Mouse (Mus musculus): Measurements from ENCODE around the gene Hoxc6. TPM values are rescaled to one million over a fixed set of nuclear protein-coding genes. Genes with fewer than 3 reads are reported as not detected.
A peak's percentile ranks its signal among the peaks of the same experiment; 100 is the strongest.

Hoxc6 gene
- not detected for total RNA-seq (2021)
- long read RNA-seq, experiment 1, result 0 reads
- long read RNA-seq, experiment 2, result 0 reads

DNA sequence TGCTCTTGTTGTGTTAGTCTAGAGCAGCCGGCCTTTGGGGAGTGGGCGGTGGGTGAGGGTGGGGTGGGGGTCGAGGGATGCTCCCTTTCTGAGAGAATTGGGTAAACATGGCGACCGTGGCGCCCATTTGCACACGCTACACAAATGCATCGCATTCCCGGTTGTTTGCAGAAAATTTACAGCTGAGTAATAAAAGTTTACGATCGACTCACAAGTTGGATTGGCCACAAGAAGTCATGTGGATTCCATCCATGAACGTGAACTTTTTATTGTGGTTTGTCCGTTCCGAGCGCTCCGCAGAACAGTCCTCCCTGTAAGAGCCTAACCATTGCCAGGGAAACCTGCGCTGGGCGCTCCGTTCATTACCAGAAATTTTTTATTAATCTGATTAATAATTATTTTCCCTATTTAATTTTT lies at the start of gene Hoxc6:
TSS of gene Hoxc6 (plus strand) at position 319 of the 417 bp plus-strand sequence.
- no peak for DNase-seq (ENCODE audit: low spot score in 2 of 2)

DNA sequence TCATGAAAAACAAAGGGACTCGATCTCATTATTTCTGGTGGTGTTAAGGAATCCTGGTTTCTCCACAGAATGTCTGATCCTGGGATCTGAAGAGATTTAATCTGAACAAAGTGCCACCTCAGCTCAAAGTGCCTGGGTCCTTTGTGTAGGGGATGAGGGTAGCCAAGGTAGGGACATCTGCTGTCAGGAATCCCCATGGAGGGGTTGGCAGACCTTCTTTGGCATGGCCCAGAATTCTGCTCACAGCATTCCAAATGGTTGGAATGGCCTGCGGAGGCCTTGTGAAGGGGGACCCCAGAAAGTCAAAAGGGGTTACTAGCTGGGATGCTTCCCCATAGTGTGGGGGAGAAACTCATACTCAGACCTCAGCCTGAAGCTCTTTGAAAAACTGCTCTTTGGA lies 49.2 kb upstream of the Hoxc6 start:
- no peak for DNase-seq (ENCODE audit: low spot score in 2 of 2)

DNA sequence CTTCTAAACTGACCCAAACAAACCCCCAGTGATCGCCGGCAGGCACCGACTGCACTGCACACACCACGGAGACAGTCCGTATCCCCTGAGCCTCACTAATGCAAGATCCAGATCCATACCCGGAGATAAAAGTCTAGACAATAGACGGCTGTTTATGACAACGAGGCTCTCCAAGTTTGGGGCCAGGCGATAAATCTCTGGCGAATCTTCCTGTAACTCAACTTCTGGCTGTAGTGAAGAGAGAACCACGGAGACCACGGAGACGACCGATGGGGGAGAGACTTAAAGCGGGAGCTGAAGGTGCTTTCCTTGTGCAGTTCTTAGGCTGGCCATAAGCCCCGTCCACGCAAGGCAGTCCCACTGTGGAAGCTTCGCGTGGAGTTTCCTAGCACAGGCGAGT lies 48.4 kb upstream of the Hoxc6 start:
- no peak for DNase-seq (ENCODE audit: low spot score in 2 of 2)

DNA sequence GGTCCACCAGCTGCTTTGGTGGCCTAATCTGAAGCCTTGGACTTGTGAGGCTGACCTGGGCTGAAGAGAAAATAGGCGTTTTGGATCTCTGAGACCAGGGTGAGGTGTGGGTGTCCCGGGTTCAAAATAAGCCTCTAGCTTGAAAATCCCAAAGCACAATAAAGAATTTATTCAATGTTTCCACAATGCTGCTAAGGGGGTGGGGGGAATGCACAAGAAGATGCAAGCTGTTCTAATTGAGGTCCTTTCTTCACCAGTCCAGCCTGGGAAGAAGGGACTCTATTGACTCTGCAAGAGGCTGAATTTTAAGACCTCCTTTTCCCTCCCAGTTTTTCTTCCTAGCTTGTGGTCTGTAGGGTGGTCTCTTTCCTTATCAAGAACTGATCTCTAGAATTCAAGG lies 47.2 kb upstream of the Hoxc6 start:
- DNase-seq (ENCODE audit: low spot score in 2 of 2), result no peak

DNA sequence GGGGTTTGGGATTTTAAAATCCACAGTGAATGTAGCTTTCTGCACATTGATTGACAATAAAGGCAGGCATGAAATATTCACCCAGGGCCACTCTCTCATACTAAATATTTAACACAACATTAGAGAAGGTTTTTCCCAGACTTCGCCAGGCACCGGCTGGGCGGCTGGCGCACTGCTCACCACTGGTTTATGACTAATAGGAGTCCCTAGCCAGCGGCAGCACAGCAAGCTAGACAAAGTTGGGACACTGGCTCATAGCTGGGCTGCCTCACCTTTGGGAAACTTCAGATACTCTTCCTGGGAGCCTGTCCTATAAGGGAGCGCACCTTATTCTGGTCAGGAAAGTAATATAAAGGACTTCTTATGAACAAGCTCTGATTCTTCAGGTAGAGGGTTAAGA lies 44.5 kb upstream of the Hoxc6 start:
- DNase-seq (ENCODE audit: low spot score in 2 of 2), result no peak

DNA sequence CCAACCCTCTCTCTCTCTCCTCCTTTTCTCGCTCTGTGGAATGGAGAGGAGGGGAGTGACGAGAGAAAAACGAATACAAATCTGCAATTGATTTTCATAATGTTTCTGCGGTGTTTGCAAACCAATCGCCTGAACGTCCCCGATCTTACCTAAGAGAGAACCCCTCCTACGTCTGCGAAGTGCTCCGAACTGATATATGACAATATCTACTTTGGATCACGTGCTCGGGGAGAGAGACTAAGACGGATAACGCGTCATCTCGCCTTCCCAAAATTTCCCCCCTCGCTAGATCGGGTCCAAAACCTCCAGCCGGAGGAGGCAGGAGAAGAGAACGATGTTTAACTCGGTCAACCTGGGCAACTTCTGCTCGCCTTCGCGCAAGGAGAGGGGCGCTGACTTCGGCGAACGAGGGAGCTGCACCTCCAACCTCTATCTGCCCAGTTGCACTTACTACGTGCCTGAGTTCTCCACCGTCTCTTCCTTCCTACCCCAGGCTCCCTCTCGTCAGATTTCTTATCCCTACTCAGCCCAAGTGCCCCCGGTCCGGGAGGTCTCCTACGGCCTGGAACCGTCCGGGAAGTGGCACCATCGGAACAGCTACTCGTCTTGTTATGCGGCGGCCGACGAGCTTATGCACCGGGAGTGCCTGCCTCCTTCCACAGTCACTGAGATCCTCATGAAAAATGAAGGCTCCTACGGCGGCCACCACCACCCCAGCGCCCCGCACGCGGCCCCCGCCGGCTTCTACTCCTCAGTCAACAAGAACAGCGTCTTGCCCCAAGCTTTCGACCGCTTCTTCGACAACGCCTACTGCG lies 43.7 kb upstream of the Hoxc6 start, which contains the start of gene Hoxc11:
TSS of gene Hoxc11 (plus strand) at position 236 of the 815 bp plus-strand sequence.
- DNase-seq (ENCODE audit: low spot score in 2 of 2), result no peak

DNA sequence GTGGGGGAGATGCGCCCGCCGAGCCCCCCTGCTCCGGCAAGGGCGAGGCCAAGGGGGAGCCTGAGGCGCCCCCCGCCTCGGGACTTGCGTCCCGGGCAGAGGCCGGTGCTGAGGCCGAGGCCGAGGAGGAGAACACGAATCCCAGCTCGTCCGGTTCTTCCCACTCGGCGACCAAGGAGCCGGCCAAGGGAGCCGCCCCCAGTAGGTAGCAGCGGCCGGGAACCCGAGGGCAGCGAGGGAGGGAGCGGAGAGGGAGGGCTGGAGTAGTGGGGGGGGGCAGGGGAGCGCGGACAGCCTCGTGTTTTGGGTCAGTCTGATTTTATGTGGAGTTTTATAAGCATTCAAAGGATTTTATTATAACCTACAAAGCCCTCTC lies 43.1 kb upstream of the Hoxc6 start:
- DNase-seq (ENCODE audit: low spot score in 2 of 2), result no peak

DNA sequence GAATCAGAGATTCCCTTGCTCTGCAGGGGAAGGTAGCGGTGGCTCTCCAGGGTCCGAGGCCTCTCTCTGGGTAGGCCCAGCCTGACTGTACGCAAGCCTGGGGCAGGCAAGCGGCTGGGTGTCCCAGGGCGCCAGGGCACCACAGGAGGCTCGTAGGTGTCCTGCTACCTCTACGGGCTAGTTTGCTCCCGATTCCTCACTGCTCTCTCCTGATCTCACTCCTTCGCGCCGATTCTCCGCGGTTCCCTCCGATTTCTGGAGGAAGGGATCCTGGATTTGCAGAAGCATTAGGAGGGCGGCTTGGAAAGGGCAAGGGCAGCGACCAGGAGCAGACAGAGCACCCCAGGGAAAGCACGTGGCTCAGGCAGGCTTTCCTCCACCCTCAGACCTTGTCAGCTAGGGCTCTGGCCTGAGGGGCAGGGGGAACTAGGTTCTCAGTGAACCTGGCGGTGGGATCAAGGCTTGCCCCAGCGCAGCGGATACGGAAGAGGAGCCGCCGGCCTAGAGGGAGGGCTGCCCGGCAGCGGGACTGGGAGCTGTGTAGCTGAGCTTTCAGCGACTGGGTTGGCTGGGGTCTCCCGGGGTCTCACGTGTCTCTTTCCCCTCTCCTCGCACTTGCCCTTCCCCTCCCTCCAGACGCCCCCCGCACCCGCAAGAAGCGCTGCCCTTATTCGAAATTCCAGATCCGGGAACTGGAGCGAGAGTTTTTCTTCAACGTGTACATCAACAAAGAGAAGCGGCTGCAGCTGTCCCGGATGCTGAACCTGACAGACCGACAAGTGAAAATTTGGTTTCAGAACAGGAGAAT lies 42.0 kb upstream of the Hoxc6 start:
- no peak for DNase-seq (ENCODE audit: low spot score in 2 of 2)

DNA sequence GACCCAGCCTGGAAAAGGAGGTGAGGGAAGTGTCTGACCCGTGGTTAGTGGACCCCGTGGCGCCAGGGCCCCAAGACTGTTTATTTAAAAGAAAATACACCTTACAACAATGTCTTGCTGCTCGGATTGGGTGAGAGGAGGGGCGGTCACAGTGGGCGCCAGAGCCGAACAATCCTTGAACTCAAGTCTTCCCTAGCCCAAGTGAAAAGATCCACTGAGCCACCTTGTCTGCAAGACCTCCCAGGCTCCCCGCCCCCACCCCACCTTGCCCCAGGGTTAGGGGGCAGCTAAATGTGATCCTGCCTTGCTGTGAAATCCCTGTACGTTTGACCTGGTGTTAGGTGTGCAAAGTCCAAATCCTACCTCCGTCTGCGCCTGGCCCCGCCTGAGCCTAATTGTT lies 41.2 kb upstream of the Hoxc6 start:
- no peak for DNase-seq (ENCODE audit: low spot score in 2 of 2)

DNA sequence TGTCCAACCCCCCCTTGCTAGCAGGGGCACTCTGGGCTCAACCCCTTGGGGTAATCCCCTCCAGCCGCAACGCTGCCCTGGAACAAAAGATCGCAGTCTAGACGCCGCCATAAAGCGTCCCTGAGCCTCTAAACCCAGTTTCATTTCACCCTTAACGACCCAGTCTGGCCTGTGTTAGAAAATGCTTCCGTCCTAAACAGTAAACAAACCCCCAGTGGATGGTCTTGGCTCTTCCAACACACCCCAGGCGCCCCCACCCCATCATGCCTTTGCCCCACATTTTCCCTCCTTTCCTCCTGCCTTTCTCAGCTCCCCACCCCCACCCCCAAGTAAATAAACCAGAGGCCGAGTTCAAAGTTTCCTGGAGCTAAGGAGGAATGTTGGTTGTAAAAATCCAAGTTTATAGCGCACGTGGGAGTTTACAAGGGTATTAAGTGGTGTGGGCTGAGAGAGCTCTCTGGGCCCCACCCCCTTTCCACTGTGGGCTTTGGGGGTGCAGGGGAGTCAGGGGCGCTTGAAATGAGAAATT lies 38.3 kb upstream of the Hoxc6 start:
- no peak for DNase-seq (ENCODE audit: low spot score in 2 of 2)

DNA sequence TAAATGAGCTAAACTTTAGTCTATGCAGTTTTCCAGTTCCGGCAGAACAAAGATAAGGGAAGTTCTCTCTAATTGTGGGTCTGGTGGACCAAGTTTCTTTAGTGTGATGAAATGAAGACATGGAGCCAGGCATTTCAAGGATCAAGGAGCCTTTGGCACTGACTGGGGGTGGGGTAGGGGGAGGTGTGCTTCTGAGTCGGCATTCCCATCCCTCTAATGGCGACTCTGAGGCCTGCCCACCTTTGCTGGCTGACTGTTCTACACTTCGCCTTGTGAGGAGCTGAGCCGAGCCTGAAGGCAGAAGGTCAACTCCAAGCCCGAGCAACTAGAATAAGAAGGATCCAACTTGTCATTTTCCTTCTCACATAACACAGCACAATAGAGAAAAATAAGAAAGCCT lies 36.3 kb upstream of the Hoxc6 start:
- no peak for DNase-seq (ENCODE audit: low spot score in 2 of 2)

DNA sequence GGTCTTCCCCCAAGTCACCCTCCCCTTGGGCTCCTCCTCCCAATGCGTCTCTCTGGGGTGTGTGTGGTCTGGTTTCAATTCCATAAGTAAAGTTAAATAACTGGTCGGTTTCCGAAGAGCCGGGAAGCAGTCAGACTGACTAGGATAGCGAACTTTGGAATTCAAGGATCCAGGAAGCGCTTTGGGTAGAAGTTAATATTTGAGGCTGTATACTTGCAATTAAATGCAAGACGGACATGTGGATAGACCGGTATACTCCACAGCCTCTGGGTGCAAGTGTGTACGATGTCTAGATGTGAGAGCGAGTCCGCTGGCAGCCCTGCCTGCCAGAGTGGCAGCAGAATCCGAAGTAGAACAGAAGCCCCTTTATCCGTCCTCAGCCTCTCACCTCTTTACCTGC lies 35.6 kb upstream of the Hoxc6 start:
- no peak for DNase-seq (ENCODE audit: low spot score in 2 of 2)

DNA sequence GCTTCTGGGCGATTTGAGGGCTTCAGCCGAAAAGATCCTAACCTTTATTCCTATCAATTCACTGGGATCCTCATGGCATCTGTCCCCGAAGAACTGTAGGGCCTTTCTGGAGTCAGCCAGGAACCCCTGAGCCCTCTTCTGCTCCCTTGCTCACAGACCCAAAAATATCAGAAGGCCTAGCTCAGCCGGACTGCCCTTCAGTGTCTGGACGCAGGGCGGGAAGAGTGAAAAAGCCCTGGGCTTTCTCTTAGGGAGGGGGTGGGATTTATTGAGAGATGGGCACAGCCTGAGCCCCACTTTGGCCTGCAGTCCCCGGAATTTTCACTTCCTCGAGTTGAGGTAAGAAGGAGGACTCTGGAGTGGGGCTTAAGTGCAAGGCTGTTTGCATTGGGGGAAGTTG lies 34.8 kb upstream of the Hoxc6 start:
- DNase-seq (ENCODE audit: low spot score in 2 of 2), result no peak

DNA sequence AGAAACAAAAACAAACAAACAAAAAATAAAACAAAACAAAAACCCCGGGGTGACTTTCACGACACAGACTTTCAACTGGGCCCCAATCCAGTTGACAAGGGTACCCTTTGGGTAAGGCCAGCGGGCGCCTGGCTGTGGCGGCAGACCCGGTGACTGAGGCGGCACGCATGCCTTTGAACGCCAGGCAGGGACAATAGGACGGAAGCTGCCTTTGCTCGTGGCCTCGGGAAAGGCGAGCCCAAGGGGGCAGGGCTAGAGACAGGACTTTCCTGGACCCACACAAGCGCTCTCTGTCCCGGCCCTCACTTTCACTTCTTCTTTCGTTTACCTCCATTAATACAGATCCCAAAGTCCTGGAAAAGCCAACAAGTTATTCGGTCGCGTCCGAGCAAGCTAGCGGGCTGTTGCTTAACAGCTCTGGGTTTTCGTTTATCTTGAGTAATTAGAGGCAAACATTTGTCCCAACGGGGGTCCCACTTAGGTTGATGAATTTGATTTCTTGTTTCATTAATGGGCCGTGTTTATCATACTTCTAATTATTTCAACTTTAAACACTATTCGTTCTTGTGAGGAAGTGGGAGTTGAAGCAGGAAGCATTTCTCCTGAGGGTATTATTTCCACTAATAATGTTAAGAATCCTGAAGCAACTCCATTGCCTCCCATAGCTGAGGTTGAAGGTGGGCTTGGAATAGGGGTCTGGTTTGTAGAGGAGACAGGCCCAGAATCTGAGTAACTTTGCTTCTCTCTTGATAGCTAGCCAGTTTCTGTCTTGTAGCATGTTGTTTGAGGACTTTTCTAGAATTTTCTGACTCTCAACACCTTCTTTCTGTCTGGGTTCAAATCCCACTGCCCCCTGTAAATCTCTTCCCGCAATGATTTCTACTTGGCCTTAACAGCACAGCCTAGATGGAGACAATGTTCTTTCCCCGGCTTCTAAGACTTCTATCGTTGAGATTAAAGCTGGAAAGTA lies 34.1 kb upstream of the Hoxc6 start:
- no peak for DNase-seq (ENCODE audit: low spot score in 2 of 2)

DNA sequence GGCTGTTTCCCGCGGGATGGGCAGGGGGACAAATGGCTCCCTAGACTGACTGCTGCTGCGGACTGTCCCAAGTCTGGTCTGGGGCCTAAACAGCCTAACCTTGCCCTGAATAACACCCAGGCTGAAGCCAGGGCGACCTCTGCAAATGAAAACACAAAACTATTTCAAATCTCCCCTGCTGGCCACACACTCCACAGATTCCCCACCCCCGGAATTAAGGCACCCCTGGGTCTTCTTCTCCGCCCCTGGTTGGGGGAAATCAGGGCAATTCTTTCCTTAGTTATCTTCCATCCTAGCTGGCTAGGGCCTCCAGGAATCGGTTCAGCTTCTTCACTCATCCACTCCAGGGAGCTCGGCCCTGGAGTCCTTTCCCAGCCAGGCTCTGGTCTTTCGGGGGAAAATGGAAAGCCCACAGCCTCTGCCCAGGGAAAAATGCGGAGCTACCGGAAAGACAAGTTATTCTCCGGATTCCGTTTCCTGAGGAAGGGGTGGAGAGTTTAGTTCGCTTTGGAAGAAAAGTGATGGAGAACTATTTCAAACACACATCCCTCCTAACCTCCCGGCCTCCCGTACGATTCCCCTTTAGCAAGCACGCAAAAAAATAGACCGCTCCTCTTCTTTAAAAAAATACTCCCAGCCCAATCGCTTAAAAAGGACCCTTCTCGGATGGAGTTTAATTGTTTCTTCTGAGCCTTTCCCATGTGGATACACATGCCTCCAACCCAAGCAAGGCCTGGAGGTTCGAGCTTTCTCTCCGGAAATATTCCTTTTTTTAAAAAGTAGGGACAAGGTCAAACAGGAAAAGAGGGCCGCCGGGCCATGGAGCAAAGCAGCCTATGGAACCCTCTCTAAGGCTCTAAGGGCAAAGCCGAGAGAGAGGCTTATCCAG lies 32.8 kb upstream of the Hoxc6 start:
- no peak for DNase-seq (ENCODE audit: low spot score in 2 of 2)

DNA sequence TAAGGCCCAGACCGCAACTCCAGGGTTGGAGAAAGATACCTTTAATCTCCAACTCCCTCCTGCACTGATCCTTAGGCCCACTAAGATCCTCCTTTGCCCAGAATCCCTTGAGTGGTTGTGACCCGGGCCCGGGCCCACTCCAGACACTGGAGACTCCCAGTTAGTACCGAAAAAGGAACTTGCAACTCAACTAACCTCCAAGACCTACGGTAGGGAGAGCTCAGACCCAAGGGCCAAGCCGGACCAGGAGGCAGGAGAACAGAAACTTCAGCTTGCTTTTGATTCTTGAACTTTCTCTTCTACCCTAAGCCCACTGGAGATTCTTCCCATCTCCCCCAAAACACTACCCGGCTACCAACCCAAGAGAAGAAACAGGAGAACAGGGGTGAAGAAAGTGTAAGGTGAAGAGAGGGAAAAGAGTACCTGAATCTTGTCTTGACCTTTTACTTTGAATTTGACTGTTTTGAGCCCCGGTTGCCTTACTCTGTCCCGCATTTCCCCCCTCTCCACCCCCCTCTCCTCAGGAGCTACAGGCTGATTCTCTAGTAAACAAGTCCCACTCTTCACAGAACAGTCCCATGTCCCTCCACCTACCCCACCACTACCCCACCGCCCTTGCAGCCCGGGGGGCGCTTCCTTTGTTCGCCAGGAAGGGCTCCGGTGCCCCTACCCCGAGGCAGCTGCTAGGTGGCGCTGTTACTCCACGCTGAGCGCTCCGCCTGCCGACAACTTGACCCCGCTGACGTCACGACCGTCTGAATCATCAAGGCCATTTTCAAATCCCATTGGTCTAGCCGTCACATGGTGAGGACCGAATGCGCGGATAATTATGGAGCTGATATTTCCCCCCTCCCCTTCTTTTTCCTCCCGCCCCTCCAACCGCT lies 31.9 kb upstream of the Hoxc6 start:
- peak in 1 of 2 experiments; percentile 25 for DNase-seq (ENCODE audit: low spot score in 2 of 2)

DNA sequence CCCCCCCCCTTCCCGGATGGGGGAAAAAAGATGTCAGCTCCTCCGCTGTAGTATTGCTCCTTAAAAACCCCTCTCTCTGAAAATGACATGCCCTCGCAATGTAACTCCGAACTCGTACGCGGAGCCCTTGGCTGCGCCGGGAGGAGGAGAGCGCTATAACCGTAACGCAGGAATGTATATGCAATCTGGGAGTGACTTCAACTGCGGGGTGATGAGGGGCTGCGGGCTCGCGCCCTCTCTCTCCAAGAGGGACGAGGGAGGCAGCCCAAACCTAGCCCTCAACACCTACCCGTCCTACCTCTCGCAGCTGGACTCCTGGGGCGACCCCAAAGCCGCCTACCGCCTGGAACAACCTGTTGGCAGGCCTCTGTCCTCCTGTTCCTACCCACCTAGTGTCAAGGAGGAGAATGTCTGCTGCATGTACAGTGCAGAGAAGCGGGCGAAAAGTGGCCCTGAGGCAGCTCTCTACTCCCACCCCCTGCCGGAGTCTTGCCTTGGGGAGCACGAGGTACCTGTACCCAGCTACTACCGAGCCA lies 31.2 kb upstream of the Hoxc6 start, which contains the start of gene Hoxc10:
TSS of gene Hoxc10 (plus strand) at position 21 of the 536 bp plus-strand sequence.
- DNase-seq (ENCODE audit: low spot score in 2 of 2), result no peak

DNA sequence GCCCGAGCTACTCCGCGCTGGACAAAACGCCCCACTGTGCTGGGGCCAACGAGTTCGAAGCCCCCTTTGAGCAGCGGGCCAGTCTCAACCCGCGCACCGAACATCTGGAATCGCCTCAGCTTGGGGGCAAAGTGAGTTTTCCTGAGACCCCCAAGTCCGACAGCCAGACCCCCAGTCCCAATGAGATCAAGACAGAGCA lies 30.8 kb upstream of the Hoxc6 start, which contains the start of gene Hoxc5:
TSS of gene Hoxc5 (plus strand) at position 132 of the 199 bp plus-strand sequence.
- no peak for DNase-seq (ENCODE audit: low spot score in 2 of 2)
